Mouse (Mus musculus) liver, embryonic 14.5 days (tissue): ENCODE measurements around the gene Hydin.

Source experiments
- CTCF ChIP-seq: IDR thresholded peaks from 2 replicates; pipeline ENCODE4 v1.5.1; 2016; ENCODE audit warnings: antibody characterized with exemption, low read depth, control low read depth
- EP300 ChIP-seq: IDR thresholded peaks from 2 replicates; pipeline ENCODE4 v1.6.1; 2016; ENCODE audit warnings: antibody characterized with exemption, low read depth

DNA sequence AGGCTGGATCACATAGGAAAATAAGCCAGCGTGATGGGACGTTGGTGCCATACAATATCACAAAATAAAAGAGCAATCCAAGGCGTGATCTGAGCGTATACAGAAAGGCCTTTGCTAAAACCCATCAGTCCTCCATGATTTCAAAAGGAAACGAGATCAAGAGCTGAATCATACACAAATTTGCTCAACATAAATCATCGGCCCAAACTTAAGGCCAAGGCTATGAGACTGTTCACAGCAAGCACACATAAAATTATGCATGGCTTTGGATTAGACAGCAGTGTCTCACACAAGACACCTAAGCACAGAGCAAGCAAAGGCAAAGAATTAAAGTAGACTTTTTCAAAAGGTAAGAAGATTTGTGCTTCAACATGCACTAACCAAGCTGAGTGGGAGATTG, 133.8 kb downstream of the Hydin start:
- TF ChIP-seq CTCF (no peak), EP300 (no peak)
